ENCODE assay signal across 14 mouse cellular contexts in the genomic region with DNA sequence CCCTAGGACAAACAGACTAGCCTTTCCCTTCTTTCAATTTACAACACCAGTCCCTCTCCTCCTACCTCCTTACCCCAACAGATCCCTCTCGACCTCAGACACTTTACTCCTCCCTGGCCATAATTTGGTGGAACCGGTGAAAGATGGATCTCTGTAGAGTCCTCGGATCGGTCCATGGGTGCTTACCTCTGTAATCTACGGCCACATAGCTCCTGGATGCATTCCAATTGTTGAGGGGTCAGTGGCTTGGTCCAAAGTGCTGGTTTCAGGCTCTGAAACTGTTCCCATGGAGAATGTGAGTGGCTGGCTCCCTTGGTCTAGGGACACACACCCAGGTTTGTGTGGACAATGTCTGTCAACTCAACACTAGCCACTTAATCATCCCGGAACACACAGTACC.
"Had no signal": no experiment of that assay in that cellular context is flagged by ENCODE, and none has a peak within 500 bp of the region (broad histone marks: within the 10 kb centered on the region; RNA-seq: fewer than 3 reads in every experiment).

No protein-coding gene starts in this region.

- H3K27ac ChIP-seq: heart, embryonic 13.5 days; heart, embryonic 15.5 days; hindbrain, embryonic 10.5 days; hindbrain, embryonic 12.5 days; hindbrain, embryonic 13.5 days; hindbrain, embryonic 14.5 days; hindbrain, embryonic 15.5 days; hindbrain, postnatal 0 days; intestine, embryonic 15.5 days; kidney, embryonic 15.5 days; kidney, postnatal 0 days; layer of hippocampus, adult 2 months; left cerebral cortex, adult 2 months had no signal

- H3K36me3 ChIP-seq: intestine, embryonic 15.5 days had no signal

- H3K4me3 ChIP-seq: heart, embryonic 12.5 days; heart, embryonic 13.5 days; heart, embryonic 15.5 days; hindbrain, embryonic 10.5 days; hindbrain, embryonic 12.5 days; hindbrain, embryonic 13.5 days; hindbrain, embryonic 15.5 days; intestine, embryonic 15.5 days; kidney, embryonic 15.5 days; layer of hippocampus, adult 2 months; left cerebral cortex, adult 2 months had no signal

- H3K27me3 ChIP-seq: heart, embryonic 15.5 days; hindbrain, embryonic 15.5 days; intestine, embryonic 15.5 days had no signal
